Mouse (Mus musculus) hindbrain, embryonic 13.5 days (tissue): ENCODE results near the gene H2-M10.3. TPM values are rescaled to one million over a fixed set of nuclear protein-coding genes. Genes with fewer than 3 reads are reported as not detected.
"Not testable (repeated sequence)": the region's sequence is repeated elsewhere in the genome, so short reads cannot be mapped to it uniquely, and the experiment has no call there.

ENCODE experiments used
- ATAC-seq: fragments of 200-750 bp; cut with Nextera tagmentation; 2 replicates; pipeline ENCODE4 v1.8.0; 2017; ENCODE audit warnings: moderate TSS enrichment; ENCODE audit not compliant: low FRiP score
- H3K27ac ChIP-seq: fragments of 300-500 bp; sonication (generic); 2 replicates; pipeline ENCODE4 v1.5.1; 2015; ENCODE audit warnings: inconsistent platforms, mild to moderate bottlenecking, moderate library complexity
- H3K27me3 ChIP-seq: fragments of 300-500 bp; sonication (generic); 2 replicates; pipeline ENCODE4 v1.6.1; 2015; ENCODE audit warnings: mild to moderate bottlenecking, inconsistent platforms
- H3K36me3 ChIP-seq: fragments of 300-500 bp; sonication (generic); 2 replicates; pipeline ENCODE4 v1.6.1; 2015; ENCODE audit warnings: mild to moderate bottlenecking, inconsistent platforms
- H3K4me1 ChIP-seq: fragments of 300-500 bp; sonication (generic); replicated peaks from 2 replicates; pipeline ENCODE4 v1.6.1; 2015; ENCODE audit warnings: inconsistent platforms
- H3K4me2 ChIP-seq: fragments of 300-500 bp; sonication (generic); 2 replicates; pipeline ENCODE4 v1.6.1; 2015; ENCODE audit warnings: inconsistent platforms, mild to moderate bottlenecking, moderate library complexity
- H3K4me3 ChIP-seq: fragments of 300-500 bp; sonication (generic); 2 replicates; pipeline ENCODE4 v1.5.1; 2015; ENCODE audit warnings: mild to moderate bottlenecking, inconsistent platforms
- H3K9ac ChIP-seq: fragments of 300-500 bp; sonication (generic); 2 replicates; pipeline ENCODE4 v1.6.1; 2015; ENCODE audit warnings: mild to moderate bottlenecking, inconsistent platforms
- H3K9me3 ChIP-seq: fragments of 300-500 bp; sonication (generic); 2 replicates; pipeline ENCODE4 v1.6.1; 2016; ENCODE audit warnings: inconsistent platforms
- WGBS: fragments of 180-500 bp; shearing (Covaris S2); methylation state at CpG from one replicate; pipeline ENCODE4 v1.1.7; 2015; 5-methylcytosine and 5-hydroxymethylcytosine counted together
- polyA plus RNA-seq: library from polyadenylated mRNA; unstranded; fragments of >200 nt; fragmentation: Nextera tagmentation; extraction: Ambion mirVana; gene quantifications from 2 replicates; pipeline ENCODE4 v1.2.1, GENCODE M21; 2015

The H2-M10.3 gene
- polyA plus RNA-seq: not detected in 2 replicates

GRCm38 (mm10) chr17:36368317-36368716 is at the start of gene H2-M10.3:
Gene H2-M10.3, minus strand, starts transcription at chr17:36368417.
- not testable (repeated sequence) for H3K4me1 ChIP-seq, H3K9me3 ChIP-seq, H3K27ac ChIP-seq, H3K36me3 ChIP-seq, H3K4me3 ChIP-seq, H3K9ac ChIP-seq, ATAC-seq, H3K4me2 ChIP-seq, H3K27me3 ChIP-seq
- WGBS: 96% methylated on average over 2 of the region's 2 CpGs

DNA sequence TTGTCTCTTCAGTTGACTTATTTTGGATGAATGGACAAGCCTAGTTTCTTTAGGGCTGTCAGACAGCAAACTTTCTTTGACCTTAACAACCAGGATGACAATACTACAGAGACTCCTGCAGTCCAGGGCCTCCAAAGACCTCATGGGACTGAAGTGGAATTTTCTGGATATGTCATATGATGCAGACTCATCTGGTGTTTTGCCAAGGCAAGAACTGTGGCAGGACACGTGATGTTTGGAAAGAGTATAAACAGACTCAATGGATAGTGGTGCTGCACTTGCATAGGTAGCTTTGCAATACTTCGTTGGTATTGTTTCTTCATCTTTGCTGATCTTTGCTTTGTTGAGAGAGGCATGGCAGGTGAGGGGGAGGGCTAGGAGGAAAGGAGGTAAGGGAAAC is 49.2 kb upstream of the H2-M10.3 start:
- H3K27me3 ChIP-seq: no peaks in the 10 kb centered on the region
- ATAC-seq: no peak
- no peak overlapping the region for H3K4me3 ChIP-seq
- WGBS: 66% methylated on average over 2 of the region's 2 CpGs
- no peaks in the 10 kb centered on the region for H3K4me1 ChIP-seq
- H3K9ac ChIP-seq: no peak overlapping the region
- H3K9me3 ChIP-seq: no peaks in the 10 kb centered on the region
- H3K36me3 ChIP-seq: no peaks in the 10 kb centered on the region
- no peak overlapping the region for H3K27ac ChIP-seq
- no peak overlapping the region for H3K4me2 ChIP-seq

- no peak for ATAC-seq
- no peak overlapping the region for H3K27ac ChIP-seq
- H3K36me3 ChIP-seq: no peaks in the 10 kb centered on the region
- H3K9me3 ChIP-seq: no peaks in the 10 kb centered on the region
- no peak overlapping the region for H3K4me2 ChIP-seq
- 68% methylated on average over 1 of the region's 1 CpGs for WGBS
- no peak overlapping the region for H3K4me3 ChIP-seq
- no peaks in the 10 kb centered on the region for H3K4me1 ChIP-seq
- H3K9ac ChIP-seq: no peak overlapping the region
- H3K27me3 ChIP-seq: no peaks in the 10 kb centered on the region
Measured at GRCm38 (mm10) chr17:36415407-36415806, 47.2 kb upstream of the H2-M10.3 start.

DNA sequence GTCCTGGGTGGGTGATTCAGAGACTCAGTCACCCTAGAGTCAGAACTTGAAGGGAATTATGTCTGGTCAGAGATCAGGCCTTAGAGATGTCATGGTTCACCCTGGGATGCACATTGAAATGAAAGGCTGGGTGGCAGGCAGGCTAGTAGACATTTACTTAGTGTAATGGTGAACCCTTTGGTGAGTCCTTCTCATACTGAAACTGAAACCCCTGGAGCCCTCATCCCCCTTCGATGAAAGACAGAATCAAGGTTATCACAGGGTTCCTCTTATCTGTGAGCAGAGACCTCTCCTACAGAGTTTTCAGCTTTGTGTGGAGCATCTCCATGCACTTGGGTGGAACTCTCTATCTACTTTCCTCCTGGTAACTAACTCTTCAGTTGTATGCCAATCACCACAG is 46.1 kb upstream of the H2-M10.3 start:
- no peaks in the 10 kb centered on the region for H3K27me3 ChIP-seq
- H3K9me3 ChIP-seq: no peaks in the 10 kb centered on the region
- no peak overlapping the region for H3K27ac ChIP-seq
- no peak overlapping the region for H3K4me3 ChIP-seq
- no peak overlapping the region for H3K4me2 ChIP-seq
- no peak for ATAC-seq
- H3K9ac ChIP-seq: no peak overlapping the region
- H3K36me3 ChIP-seq: no peaks in the 10 kb centered on the region
- 87% methylated on average over 1 of the region's 1 CpGs for WGBS
- H3K4me1 ChIP-seq: no peaks in the 10 kb centered on the region

DNA sequence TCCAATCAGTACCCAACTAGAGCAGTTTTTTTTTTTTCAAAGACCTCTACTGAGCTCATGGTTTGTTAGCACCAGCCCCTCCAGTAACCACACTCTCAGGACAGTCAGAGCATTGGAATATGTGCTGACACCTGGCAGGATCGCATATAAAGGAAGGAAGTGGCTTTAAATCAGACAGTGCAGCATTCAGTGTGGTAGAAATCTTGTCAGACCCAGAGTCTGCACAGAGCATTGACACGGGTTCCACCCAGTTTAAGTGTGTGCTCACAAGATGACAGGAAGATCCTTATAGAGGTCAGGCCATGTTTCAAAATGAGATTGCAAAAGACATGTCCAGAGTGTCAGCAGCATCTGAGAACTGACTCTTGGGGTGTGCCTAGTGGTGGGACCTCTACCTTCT is 21.7 kb upstream of the H2-M10.3 start:
- ATAC-seq: no peak
- H3K27me3 ChIP-seq: no peaks in the 10 kb centered on the region
- no peak overlapping the region for H3K4me3 ChIP-seq
- H3K27ac ChIP-seq: no peak overlapping the region
- 86% methylated on average over 2 of the region's 2 CpGs for WGBS
- no peaks in the 10 kb centered on the region for H3K4me1 ChIP-seq
- H3K4me2 ChIP-seq: no peak overlapping the region
- H3K36me3 ChIP-seq: no peaks in the 10 kb centered on the region
- H3K9me3 ChIP-seq: no peaks in the 10 kb centered on the region
- H3K9ac ChIP-seq: no peak overlapping the region

DNA sequence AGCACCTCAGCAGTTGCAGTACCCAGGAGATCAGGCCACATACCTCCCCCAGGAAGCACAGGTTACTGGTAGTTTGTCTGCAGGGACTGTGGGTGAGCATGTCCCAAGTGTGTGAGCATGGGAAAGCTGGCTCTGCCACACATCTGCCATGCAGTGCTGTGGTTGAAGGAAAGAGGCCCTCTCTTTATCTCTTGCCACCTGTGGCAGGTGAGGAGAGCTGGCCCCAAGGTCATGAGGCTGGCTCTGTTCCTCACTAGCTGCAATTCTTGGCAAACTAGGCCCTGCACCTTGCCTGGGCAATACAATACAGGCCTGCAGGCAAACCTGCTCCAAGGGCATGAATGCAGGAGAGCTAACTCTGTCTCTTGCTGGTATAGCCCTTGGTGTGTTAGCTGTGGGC is 5.8 kb downstream of the H2-M10.3 start:
- H3K36me3 ChIP-seq, H3K27me3 ChIP-seq, H3K4me1 ChIP-seq, H3K4me2 ChIP-seq, H3K9me3 ChIP-seq, ATAC-seq, H3K27ac ChIP-seq, H3K9ac ChIP-seq, H3K4me3 ChIP-seq: not testable (repeated sequence)

DNA sequence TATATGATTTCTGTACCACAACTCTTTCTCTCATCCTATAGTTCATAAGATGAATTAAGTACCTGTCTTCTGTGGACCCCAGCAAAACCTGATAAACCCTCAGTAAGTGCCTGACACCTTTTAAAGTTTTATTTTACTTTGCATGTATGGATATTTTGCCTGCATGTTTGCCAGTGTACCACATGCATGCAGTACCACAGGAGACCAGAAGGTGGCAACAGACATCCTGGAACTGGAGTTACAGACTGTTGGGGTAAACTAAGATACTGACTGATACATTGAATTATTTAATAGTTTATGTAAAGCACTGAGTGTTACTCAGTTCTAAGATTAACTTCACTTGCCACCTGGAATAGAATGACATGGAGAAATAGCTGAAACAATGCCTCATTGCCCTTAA is 10.7 kb downstream of the H2-M10.3 start:
- H3K4me2 ChIP-seq, H3K4me1 ChIP-seq, H3K9ac ChIP-seq, H3K27ac ChIP-seq, H3K36me3 ChIP-seq, H3K4me3 ChIP-seq, H3K9me3 ChIP-seq, ATAC-seq, H3K27me3 ChIP-seq: not testable (repeated sequence)

- WGBS: 34% methylated on average over 3 of the region's 3 CpGs
Measured at GRCm38 (mm10) chr17:36355763-36356162, 12.5 kb downstream of the H2-M10.3 start.

GRCm38 (mm10) chr17:36355343-36355742 is 12.9 kb downstream of the H2-M10.3 start:
- not testable (repeated sequence) for H3K9ac ChIP-seq, H3K27me3 ChIP-seq, H3K9me3 ChIP-seq, H3K36me3 ChIP-seq, H3K4me1 ChIP-seq, H3K4me2 ChIP-seq, H3K27ac ChIP-seq, H3K4me3 ChIP-seq
- ATAC-seq: peak; percentile 84; the same call in 1 of the 2 replicates

More at GRCm38 (mm10) chr17:36355763-36356162, 12.5 kb downstream of the H2-M10.3 start:
- no peaks in the 10 kb centered on the region for H3K4me1 ChIP-seq
- H3K4me3 ChIP-seq: no peak overlapping the region
- no peaks in the 10 kb centered on the region for H3K9me3 ChIP-seq
- 0 out of 2 replicates have a peak, but pooled peaks have one; percentile 54 for ATAC-seq
- H3K4me2 ChIP-seq: no peak overlapping the region
- H3K27me3 ChIP-seq: no peaks in the 10 kb centered on the region
- no peaks in the 10 kb centered on the region for H3K36me3 ChIP-seq
- H3K9ac ChIP-seq: no peak overlapping the region
- no peak overlapping the region for H3K27ac ChIP-seq

- no peak within 1 kb of the TSS for H3K4me2 ChIP-seq
- no peaks in the 10 kb centered on the region for H3K9me3 ChIP-seq
- no peaks in the 10 kb centered on the region for H3K27me3 ChIP-seq
- 96% methylated on average over 4 of the region's 4 CpGs for WGBS
- ATAC-seq: no peak
- H3K4me1 ChIP-seq: no peaks in the 10 kb centered on the region
- H3K4me3 ChIP-seq: no peak within 1 kb of the TSS
- no peaks in the 10 kb centered on the region for H3K36me3 ChIP-seq
- H3K27ac ChIP-seq: no peak within 1 kb of the TSS
- H3K9ac ChIP-seq: no peak within 1 kb of the TSS
Measured at GRCm38 (mm10) chr17:36326055-36326454, 42.2 kb downstream of the H2-M10.3 start, which contains the start of gene H2-M10.1. Gene H2-M10.1, minus strand, starts transcription at chr17:36326155.

- H3K4me1 ChIP-seq: peaks cover 8% of the 10 kb centered on the region; the same call in 1 of the 2 replicates
- 24% methylated on average over 5 of the region's 5 CpGs for WGBS
- peak overlapping the region; percentile 73 for H3K9ac ChIP-seq
- H3K4me3 ChIP-seq: peak overlapping the region; percentile 49
- no peaks in the 10 kb centered on the region for H3K27me3 ChIP-seq
- peak overlapping the region; percentile 62 for H3K4me2 ChIP-seq
- H3K27ac ChIP-seq: peak overlapping the region; percentile 93
- H3K9me3 ChIP-seq: no peaks in the 10 kb centered on the region
- no peaks in the 10 kb centered on the region for H3K36me3 ChIP-seq
- ATAC-seq: peak; percentile 65
Measured at GRCm38 (mm10) chr17:36315689-36316253, 52.4 kb downstream of the H2-M10.3 start.

DNA sequence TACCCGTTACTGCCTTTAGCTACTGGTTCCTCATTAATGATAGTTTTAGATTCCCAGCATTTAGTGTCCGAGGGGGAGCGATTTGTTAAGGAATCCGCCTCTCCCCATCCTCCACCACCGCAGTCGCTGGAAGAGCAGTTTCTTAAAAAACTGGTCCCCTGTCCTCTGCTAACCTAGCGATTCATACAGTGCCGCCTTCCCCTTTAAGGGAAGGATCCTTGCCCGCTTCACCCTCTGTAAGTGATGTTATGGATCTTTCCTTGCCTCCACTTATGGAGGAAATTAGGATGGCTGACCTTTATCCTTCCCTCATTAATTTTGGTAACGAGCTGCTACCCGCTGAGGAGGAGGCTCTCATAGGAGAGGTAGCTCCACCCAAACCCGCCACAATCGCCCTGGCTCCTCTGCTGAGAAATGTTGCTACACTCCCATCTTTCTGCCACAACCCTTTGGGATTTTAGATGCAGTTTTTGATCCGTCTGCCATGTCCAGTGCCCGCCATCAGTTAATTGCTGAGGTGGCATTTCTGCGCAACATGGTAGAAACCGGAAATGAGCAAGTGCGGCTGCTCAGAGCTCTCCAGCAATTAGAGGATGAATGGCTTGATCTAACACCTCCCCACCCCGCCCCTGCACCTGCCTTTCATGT is 53.1 kb downstream of the H2-M10.3 start:
- Histone ChIP-seq H3K4me1 (peaks cover 8% of the 10 kb centered on the region; the same call in 1 of the 2 replicates), H3K9me3 (no peaks in the 10 kb centered on the region), H3K27me3 (no peaks in the 10 kb centered on the region), H3K9ac (peak overlapping the region; percentile 73), H3K4me3 (peak overlapping the region; percentile 49), H3K4me2 (peak overlapping the region; percentile 62), H3K36me3 (no peaks in the 10 kb centered on the region), H3K27ac (peak overlapping the region; percentile 93)
- WGBS: under 1% methylated on average over 19 of the region's 19 CpGs
- peak; percentile 91 for ATAC-seq
